Mouse (Mus musculus) cerebellum, adult 8-10 months (tissue): ENCODE data around the gene Dusp3.
A peak's percentile ranks its signal among the peaks of the same experiment; 100 is the strongest.

ENCODE experiments used
- DNase-seq: peaks from one replicate; pipeline ENCODE4 v3.0.0; 2022

Gene Dusp3

DNA sequence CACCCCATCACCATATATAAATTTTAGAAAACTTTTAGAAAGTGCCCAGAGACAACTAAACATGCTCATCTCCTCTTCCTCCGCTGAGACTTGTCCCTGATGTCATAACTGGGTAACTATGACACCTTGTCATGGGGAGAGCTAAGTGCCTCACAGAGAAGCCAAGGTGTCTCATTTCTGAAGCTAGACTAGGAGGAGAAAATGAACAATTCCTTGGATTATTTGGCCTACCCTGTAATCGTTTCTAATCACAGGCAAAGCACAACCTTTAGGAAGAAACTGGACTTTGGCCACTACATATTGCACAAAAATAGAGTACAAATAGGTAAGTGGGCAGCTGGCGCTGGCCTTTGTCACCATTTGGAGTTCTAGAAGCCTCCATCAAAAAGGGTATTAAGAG is at the start of gene Dusp3:
Gene Dusp3 (minus strand): TSS at position 101 of the 400 bp plus-strand sequence.
- DNase-seq, result no peak

DNA sequence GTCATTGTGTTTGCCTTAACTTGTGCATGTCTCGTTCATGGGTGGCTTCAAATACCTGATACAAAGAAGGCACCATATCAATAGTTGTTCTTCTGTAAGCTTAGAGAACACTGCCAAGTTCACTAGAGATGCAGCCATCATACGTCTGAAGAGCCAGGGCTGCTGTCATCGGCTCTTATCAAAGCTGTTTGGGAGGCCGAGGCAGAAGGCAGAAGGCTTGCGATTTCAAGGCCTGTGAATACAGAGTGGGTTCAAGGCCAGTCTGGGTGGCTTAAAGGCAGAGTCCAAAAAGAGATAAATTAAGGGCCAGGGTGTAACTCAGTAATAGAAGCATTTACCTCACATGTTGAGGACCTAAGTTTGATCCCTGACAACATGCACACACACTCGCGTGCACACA is 49.5 kb upstream of the Dusp3 start:
- DNase-seq, result no peak

DNA sequence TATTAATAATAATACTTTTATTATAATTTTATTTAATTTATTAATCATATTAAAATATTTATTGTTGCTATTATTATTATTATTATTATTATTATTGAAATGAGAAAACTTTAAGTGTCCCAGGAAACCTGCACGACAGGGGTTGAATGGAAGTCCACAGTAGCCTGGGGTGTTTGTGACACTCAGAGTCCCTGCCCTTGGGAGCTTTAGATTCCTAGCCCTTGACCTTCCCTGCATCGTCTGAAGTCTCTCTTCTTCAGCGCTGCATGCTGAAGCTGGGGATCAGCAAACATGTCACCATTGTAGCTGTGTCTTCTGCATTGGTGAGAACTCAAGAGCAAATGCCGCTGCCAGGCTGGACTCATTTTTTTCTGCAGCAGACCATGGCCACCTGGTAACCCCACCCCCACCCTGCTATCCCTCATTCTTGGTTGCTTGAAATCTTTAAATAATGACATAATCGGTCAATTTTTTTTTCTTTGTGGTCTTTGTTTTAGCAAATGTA is 48.7 kb upstream of the Dusp3 start:
- DNase-seq, result no peak

DNA sequence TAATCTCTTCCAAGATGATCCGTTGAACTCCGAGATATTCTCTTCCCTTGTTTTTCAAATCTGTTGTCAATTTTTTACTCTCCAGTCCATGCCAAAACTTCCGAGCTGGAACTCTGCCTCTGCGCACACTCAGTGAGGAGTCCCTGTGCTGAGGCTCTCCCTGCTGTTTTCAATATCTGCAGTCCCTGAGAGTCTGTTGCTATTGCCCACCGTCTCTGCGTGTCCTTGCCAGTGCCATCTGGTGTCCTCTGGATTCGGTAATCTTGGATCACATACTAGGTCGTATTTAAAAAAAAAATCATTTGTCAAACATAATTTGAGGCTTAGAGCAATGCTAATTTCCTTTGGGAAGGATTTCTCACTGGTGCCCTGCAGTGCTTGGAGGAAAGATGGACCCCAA is 48.1 kb upstream of the Dusp3 start:
- peak; percentile 86 for DNase-seq

DNA sequence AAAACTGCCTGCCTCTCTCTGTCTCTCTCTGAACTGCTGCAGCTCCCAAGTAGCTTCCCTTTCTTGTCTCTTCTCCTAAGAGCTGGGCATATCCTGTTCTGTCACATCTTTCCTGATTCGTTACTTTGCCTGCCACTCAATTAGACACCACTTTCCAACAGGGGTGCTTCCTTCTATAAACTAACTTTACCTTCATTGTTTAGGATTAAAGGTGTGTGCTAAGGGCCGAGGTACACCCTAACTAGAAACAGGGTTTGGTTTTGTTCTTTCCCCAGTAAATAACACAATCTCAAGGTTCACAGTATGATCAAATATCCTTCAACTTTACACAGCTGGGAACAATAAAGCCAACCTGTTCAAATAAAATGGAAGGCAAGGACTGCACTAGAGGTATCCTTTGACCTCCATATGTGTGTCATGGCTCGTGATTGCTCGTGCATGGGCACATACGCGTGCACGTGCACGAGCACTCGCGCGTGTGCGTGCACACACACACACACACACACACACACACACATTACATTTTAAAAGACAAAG is 46.3 kb upstream of the Dusp3 start:
- DNase-seq, result no peak

DNA sequence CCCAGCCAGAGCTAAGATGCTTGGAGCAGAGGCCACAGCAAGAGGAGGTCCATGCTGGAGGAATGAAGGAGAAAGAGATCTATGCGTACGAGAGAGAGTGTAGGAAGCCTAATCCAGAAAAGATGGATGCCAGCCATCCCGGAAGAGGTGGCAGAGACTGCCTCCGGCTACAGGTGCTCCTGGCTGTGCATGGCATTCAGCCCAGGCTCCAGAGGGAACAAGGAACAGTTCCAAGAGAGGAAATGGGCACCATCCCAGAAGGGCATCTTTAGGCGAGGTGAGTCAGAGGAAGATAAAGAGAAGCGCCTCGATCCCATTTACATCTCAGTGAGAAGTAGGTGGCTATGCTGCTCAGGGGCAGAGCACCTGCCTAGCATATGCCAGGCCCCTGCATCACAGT is 44.3 kb upstream of the Dusp3 start:
- peak; percentile 99 for DNase-seq

DNA sequence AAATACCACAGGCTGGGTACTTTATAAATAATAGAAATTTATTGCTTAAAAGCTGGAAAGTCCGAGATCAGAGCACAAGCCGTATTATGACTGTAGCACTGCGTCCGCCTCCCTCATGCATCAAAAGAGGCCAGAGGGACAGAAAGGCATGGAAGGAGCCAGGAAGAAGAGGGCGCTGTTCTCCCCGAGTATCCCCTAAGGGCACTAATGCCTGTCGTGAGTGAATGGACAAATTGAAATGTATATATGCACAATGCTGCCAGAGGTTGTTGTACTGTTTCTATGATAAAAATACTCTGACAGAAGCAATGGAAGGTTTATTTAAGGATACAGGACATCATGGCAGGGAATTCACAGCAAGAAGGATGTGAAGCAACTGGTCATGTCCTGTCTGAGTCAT is 43.2 kb upstream of the Dusp3 start:
- DNase-seq, result no peak

DNA sequence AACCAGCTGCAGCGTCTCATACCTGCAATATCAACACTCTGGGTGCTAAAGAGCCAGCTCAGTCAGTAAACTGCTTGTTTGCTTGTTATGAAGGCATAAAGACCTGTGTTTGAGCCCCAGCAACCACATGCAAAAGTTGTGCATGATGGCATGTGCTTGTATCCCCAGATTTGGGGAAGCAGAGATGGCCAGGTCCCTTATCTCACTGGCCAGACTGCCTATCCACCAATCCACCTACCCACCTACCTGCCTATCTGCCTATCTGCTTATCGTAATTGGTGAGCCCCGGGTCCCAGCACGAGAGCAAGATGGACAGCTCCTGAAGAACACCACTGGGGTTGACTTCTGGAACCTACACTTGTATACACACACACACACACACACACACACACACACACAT is 42.5 kb upstream of the Dusp3 start:
- peak; percentile 24 for DNase-seq

DNA sequence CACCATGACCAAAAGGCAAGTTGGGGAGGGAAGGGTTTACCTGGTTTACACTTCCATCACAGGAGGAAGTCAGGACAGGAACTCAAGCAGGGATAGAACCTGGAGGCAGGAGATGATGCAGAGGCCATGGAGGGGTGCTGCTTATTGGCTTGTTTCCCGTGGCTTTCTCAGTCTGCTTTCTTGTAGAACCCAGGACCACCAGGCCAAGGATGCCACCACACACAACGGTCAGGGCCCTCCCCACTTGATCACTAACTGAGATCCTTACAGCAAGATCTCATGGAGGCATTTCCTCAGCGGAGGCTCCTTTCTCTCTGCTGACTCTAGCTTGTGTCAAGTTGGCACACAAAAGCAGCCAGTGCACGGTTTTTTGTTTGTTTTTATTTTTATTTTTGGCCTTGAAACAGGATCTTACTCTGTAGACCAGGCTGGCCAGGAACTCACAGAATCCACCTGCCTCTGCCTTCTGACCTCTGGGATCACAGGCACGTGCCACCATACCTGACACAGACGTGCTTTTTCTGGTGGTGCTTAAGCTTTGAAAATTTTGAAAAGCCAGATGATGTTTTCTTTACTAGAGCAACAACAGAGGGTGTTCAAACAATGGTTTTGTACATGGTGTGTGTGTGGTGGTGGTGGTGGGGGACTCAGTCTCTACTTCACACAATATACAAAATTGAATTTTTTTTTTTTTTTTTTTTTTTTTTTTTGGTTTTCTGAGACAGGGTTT is 41.4 kb upstream of the Dusp3 start, which contains the start of gene Mpp3:
Gene Mpp3 (minus strand): TSS at position 375 of the 730 bp plus-strand sequence.
- DNase-seq, result peak; percentile 38

DNA sequence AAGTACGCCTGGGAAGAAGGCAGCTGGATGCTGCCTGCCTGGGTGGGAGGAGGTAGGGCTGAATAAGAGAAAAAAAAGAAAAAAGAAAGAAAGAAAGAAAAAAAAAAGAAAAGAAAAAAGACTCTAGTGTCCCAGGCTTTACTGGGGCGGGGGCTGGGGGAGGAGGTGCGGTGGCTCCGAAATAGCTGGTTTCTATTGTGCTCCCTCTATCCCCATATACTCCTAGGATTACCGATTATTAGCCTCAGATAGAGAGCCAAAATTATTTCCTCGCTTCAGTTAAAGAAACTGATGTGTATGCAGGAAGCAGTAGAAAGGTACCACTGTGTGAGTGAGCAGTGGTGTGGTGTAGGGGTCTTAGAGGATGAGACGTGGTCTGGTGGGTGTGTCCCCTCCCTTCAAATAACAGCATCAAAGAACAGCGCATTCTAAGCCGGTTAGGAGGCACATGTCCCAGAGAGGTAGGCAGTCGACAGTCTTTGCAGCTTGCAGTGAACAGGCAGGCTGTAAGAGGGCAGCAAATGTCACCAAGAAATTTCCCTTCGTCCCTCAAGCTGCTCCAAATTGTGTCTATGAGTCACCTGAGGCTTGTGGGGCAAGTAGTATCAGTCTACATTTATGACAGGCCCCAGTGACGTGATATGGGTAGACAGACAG is 40.7 kb upstream of the Dusp3 start:
- peak; percentile 57 for DNase-seq

DNA sequence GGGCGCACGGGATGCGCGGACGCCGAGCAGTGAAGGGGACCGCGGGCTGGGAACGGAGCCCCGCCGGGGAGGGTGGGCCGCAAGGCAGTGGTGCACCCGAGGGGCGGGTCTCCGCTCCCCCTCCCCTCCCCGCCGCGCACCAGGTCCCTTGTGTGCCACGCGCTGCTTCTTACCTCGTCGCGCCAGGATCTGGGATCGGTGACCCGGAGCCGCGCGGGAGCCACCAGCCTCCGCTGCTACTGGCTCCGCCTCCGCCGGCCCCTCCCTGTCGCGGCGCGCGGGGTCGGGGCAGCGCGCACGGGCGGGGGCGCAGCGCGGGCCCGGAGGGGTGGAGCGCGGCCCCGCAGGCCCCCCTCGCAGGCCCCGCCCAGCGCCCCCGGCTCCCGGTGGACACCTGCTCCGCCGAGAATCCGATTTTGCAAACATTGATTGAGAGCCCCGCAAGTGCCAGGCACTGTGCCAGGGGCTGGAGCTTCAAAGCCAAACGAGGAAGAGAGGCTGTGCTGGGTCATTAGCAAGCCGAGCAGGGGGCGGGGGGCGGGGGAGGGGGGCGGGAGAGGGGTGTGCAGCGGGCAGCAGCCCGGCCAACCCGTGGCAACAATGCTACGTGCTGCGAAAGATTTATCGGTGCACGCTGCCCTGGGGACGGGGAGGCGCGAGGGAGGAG is 40.0 kb upstream of the Dusp3 start:
- DNase-seq, result peak; percentile 84

DNA sequence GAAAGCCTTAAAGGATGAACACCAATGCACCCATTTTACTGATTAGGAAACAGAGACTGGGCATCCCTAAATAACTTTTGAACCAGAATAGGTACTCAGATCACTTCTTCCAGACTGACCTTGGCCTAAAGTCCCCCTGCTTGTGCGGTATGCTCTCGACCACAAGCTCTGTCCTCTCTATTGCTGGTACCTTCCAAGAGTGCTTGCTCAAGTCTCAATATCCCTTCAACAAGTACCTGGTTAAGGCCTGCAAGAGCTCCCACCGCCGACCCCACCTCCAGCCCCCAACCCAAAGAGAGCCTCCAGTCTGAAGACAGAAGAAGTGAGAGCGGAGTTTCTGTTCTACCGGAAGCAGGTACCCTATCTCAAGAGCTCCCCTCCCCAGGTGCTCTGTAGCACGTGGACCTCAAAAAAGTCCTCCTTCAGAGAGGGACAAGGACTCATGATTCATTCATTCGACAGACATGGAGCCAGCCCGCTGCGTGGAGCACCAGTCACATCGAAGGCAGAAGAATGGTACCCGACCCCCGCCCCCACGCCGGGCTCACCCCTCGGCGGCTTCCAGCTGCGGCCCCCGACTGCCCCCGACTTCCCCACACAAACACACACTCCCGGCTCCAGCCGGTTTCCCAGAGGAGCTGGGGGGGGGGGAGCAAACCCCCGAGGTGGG is 39.3 kb upstream of the Dusp3 start:
- DNase-seq, result peak; percentile 59

DNA sequence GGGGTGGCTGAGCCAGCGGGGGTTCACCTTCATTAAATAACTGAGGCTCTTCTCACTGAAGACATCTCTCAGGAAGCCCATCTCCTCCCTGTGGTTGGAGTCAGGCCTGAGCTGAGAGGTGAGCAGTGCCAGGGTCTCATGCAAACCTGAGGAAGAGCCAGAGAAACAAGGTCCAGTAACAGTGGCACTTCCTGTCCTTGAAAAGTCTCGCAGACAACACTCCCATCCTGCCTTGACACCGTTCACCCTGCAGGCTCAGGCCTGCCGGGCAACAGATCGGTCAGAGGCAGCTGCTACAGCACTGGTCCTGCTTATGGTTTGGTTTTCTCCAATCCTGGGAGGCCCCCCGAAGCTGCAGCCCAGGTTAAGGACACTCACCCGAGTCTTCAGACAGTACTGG is 38.5 kb upstream of the Dusp3 start:
- DNase-seq, result peak; percentile 51

DNA sequence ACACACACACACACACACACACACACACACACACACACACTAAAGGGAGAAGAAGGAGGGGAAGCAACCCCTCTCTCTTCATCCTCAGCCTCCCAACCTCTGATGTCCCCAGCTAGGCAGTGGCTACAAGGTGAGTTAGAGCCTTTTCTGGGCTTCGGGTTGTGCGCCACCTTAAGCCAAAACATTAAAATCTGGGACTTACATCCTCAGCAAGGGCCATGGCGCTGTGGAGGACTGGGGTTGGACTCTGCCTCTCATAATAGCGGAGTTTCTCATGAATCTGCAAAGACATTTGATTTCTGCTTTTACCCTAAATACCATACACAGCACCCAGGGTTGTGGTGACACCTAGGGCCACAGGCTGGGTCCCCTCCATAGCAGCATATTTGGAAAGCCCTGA is 38.1 kb upstream of the Dusp3 start:
- no peak for DNase-seq

DNA sequence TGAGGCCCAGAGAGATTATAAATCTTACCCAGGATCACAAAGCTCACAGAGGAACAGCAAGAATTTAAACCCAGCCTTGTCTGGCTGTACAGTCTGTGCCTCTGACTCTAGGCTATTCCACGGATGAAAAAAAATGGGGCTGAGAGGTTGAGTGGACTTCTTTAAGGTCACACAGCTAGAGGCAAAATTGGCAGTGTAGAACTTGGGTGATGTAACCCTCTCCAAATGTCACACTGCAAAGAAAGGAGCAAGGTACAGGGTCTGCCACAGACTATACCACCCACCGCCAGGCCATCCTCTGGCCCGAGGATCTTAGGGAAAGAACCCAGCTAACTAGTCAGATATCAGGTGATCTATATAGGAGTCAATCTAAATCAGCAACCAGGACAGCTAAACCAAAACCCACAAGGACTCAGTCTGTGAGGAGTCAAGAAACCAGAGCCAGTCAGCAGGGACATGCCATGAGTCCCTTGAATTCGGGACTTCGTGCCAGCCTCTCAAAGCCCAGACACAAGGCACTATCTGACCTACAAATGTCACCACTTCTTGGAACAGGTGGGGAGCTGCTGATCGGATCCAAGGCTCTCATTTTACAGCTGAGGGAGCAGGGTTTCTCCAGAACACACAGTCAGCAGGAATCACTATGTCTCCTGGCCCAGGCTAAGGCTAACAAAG is 37.4 kb upstream of the Dusp3 start:
- peak; percentile 82 for DNase-seq

DNA sequence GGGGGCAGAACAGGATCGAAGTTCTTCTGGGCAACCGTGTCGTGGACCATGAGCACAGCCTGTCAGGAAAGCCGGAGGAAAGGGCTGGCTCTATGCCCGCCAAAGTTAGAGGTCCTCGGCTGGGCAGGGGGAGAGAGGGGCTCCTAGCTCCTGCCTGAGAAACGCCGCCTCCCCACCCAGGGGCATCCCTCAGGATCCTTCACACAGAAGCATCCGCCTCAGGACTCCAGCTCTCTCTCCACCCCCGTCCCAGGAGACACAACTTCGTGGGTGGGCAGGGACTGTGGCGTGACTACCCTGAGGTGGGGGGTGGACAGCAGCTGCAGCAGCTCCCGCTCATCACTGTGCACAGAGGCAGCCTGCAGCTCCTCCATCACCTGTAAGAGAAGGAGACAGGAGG is 36.6 kb upstream of the Dusp3 start:
- DNase-seq, result no peak

DNA sequence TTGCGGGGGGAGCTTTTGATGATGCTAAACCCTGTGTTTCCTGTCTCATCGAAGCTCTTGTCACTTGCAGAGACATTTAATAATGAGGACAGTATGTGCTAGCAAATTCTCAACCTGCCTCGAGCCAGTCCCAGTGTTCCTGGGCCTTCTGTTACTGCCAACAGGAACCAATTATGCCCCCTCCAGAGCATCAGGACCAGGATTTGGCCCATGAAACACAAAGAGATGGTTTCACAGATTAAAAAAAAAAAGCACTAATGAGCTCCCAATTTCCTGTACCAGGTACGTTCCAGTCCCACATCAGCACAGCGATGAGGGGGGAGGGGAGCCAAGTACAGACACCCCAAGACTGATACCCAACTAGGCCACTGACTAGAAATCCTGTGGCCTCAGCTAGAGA is 34.4 kb upstream of the Dusp3 start:
- peak; percentile 37 for DNase-seq

DNA sequence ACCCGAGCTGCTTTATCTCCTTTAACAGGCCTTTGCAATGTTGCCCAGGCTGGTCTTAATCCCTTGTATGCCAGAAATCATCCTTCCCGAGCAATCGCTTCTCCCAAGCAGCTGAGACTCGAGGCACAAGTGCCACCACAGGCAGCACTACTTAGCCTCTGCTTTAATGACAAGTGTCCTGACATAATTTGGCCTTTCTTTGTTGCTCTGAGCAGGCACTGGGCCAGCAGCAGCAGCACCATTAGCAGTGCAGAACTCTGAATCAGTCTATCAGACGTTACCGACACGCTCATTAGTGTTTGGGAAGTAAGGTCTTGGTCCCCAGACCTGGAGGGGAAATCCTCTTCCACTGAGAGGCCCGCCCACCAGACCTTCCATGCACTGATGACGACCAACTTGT is 32.9 kb upstream of the Dusp3 start:
- no peak for DNase-seq

DNA sequence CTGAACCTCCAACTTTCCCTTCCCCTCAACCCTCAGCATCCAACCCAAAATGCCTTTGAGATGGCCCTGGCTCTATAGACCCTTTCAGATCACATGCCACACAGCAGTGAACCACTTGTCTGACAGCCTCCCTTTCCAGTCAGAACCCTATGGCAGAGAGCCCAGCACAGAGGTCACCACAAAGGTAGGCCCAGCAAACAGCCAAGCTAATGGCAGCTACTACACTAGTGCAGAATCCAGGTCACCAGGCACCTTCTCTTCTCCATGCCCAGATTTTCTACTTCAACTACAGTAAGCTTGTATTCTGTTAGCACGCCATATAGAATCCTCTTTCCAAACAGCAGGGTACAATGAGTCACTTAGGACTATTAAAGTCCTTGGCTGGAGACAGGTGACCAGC is 29.3 kb upstream of the Dusp3 start:
- peak; percentile 51 for DNase-seq

DNA sequence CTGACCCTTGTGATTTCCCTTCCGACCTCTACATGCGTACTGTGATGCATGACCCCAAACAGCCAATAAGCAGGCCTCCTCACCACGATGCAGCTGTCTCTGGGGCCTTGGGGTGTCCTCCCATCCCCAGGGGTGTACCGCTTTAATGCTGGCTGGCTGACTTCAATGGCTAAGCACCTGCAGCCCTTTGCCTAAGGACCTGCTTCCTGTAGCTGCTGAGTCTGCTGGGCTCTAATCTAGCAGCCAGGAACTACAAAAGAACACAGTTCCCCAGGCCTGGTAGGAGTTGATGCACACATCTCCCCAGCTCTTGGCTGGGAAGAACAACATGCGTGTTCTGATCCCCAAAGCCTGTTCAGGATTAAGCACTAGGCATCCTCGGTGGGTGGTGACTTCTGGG is 28.7 kb upstream of the Dusp3 start:
- no peak for DNase-seq

DNA sequence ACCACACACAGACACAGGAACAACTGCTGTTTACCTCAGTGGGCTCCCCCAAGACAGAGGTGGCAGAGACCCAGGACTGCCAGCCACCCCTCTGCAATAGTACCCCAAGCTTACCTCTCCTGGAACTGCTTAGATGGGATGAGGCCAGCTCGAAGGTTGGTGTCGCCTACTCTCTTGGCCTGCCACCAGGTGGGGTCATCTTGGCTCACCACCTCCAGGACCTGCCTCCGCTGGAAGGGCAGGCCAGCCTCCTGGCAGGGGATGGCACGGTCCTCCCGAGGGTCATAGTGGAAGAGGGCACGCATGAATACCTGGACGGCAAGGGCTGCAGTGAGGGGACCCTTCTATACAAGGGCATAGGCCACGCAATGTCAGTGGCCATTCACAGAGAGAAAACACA is 26.4 kb upstream of the Dusp3 start:
- no peak for DNase-seq

DNA sequence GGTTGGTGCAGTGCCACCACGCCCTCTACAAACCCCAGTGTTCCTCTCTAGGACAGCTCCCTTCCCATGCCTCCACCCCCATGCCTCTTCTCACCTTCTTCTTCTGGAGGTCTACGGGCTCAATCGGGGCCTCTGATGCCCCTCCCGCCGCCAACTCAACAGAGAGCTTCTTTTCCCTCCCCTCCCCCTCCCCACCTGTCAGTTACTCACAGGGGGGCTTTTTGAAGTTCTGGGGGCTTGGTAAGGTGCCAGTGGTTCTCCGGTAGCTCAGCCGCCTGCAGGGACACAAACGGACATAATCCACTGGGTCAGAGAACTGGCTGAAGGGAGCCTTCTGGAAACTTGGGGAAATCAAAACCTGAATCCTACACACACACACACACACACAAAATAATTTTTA is 24.7 kb upstream of the Dusp3 start:
- no peak for DNase-seq

DNA sequence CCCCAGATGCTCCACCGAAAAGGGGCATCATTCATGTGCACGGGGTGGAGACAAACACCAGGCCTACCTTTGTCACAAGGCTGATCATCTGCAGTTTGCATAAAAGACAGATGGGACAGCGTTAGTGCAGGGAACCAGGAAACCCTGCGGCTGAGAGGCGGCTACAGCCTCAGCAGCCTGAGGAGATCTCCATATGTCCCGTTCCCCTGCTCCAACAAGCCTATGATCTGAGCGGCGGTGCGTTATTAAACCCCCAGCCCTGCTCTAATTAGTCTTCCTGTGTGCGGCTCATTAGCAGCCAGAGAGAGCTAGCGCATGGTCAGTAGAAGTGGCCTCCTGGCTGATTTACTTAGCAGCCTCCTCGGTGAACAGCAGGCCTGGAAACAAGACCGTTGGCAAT is 23.3 kb upstream of the Dusp3 start:
- peak; percentile 72 for DNase-seq
